Mouse (Mus musculus) intestine, embryonic 14.5 days (tissue): ENCODE data around the gene Slc25a10. TPM values are rescaled to one million over a fixed set of nuclear protein-coding genes. Genes with fewer than 3 reads are reported as not detected.
"Not testable (repeated sequence)": the region's sequence is repeated elsewhere in the genome, so short reads cannot be mapped to it uniquely, and the experiment has no call there.

Experiments used
- ATAC-seq: fragments of 200-750 bp; cut with Nextera tagmentation; replicated peaks from 2 replicates; pipeline ENCODE4 v1.8.0; 2017; ENCODE audit warnings: low read depth, moderate number of reproducible peaks, moderate TSS enrichment, moderate library complexity; ENCODE audit not compliant: low FRiP score, low TSS enrichment
- DNase-seq: peaks from one replicate; pipeline ENCODE4 v3.0.0-alpha.2; 2018; ENCODE audit warnings: low spot score
- H3K27ac ChIP-seq: fragments of 300-500 bp; sonication (generic); 2 replicates; pipeline ENCODE4 v1.5.1; 2014; ENCODE audit warnings: low read depth, mild to moderate bottlenecking, control low read depth
- H3K27me3 ChIP-seq: fragments of 300-500 bp; sonication (generic); replicated peaks from 2 replicates; pipeline ENCODE4 v1.6.1; 2014; ENCODE audit warnings: low read length, control low read depth; ENCODE audit not compliant: control insufficient read depth, insufficient read depth
- H3K36me3 ChIP-seq: fragments of 300-500 bp; sonication (generic); 2 replicates; pipeline ENCODE4 v1.6.1; 2014; ENCODE audit warnings: low read length, control low read depth; ENCODE audit not compliant: control insufficient read depth, insufficient read depth
- H3K4me1 ChIP-seq: fragments of 300-500 bp; sonication (generic); replicated peaks from 2 replicates; pipeline ENCODE4 v1.6.1; 2014; ENCODE audit warnings: low read length, control low read depth, mixed read lengths; ENCODE audit not compliant: control insufficient read depth, insufficient read depth
- H3K4me2 ChIP-seq: fragments of 300-500 bp; sonication (generic); 2 replicates; pipeline ENCODE4 v1.6.1; 2014; ENCODE audit warnings: low read length
- H3K4me3 ChIP-seq: fragments of 300-500 bp; sonication (generic); 2 replicates; pipeline ENCODE4 v1.5.1; 2014; ENCODE audit warnings: low read depth, low read length, control low read depth, mixed read lengths
- H3K9ac ChIP-seq: fragments of 300-500 bp; sonication (generic); 2 replicates; pipeline ENCODE4 v1.6.1; 2014; ENCODE audit warnings: mild to moderate bottlenecking, low read length
- H3K9me3 ChIP-seq: fragments of 300-500 bp; sonication (generic); 2 replicates; pipeline ENCODE4 v1.6.1; 2016; ENCODE audit warnings: low read length, control low read depth; ENCODE audit not compliant: control insufficient read depth
- WGBS: fragments of 180-500 bp; shearing (Covaris S2); extraction: QIAGEN DNeasy Blood & Tissue Kit; methylation state at CpG from one replicate; pipeline ENCODE4 v1.1.7; 2014; 5-methylcytosine and 5-hydroxymethylcytosine counted together
- polyA plus RNA-seq: library from polyadenylated mRNA; unstranded; fragments of >200 nt; fragmentation: Nextera tagmentation; extraction: Ambion mirVana; gene quantifications from 2 replicates; pipeline ENCODE4 v1.2.1, GENCODE M21; 2014

Gene Slc25a10
- polyA plus RNA-seq, 1 experiment from 2014 or later, result 83.1 TPM

DNA sequence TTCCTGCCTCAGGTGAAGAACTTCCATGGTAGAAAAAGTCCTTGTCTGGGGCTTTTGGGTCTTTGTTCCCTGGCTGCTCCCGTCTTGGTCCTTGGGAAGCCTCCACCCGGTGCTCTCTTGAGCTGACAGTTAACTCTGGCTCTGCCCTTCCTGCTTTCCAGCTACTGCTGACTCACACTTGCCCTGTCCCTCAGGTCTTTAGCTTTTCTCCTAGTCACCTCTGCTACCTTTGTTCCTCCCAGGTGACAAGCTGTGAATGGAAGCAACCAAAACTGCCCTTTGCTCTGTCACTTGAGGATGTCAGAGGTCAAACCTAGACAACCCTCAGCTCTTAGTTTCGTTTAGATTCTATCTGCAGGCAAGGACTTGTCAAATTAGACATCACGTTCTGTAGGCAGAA is 18.3 kb downstream of the Slc25a10 start:
- Histone ChIP-seq H3K9me3 (no peaks in the 10 kb centered on the region), H3K4me1 (peaks cover 4% of the 10 kb centered on the region; the same call in 1 of the 2 replicates), H3K4me3 (no peak overlapping the region), H3K9ac (no peak overlapping the region), H3K4me2 (no peak overlapping the region), H3K27me3 (no peaks in the 10 kb centered on the region), H3K36me3 (no peaks in the 10 kb centered on the region), H3K27ac (0 out of 2 replicates have a peak overlapping the region, but pooled peaks have one; percentile 40)
- no peak for DNase-seq
- WGBS, result 60% methylated on average over 4 of the region's 4 CpGs
- ATAC-seq, result no peak

DNA sequence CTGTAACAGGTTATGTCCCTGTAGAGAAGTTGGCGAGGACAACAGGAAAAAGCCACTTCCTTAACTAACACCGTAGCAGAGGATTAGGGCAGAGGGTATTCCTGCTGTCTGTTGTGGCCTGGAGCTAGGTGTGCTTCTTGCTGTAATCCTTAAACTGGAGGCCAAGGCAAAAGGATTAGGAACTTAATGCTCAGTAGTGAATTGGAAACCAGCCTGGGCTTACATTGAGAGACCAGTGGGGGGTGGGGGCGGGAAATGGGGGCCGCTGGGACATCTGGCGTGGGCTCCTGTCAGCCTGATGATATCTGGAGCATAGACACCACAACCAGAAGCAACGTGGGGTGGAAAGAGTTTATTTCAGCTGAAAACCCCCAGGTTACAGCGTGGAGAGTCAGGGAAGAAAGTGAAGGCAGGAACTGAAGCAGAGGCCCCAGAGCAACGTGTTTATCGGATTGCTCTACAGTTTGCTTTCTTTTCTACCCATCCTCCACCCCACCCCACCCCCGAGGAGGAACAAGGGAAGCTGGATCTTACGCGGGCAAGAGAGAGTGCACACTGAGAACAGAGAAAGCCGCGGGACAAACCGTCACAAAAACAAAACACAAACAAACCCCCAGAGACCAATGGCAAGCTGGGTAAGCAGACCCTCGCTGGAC is 18.9 kb downstream of the Slc25a10 start:
- Histone ChIP-seq H3K27me3 (no peaks in the 10 kb centered on the region), H3K4me2 (peak overlapping the region; percentile 47), H3K27ac (peak overlapping the region; percentile 40; the same call in 1 of the 2 replicates), H3K9me3 (no peaks in the 10 kb centered on the region), H3K4me3 (peak overlapping the region; percentile 16), H3K4me1 (peaks cover 4% of the 10 kb centered on the region; the same call in 1 of the 2 replicates), H3K9ac (0 out of 2 replicates have a peak overlapping the region, but pooled peaks have one; percentile 14), H3K36me3 (no peaks in the 10 kb centered on the region)
- ATAC-seq, result no peak
- 11% methylated on average over 16 of the region's 16 CpGs for WGBS
- no peak for DNase-seq

DNA sequence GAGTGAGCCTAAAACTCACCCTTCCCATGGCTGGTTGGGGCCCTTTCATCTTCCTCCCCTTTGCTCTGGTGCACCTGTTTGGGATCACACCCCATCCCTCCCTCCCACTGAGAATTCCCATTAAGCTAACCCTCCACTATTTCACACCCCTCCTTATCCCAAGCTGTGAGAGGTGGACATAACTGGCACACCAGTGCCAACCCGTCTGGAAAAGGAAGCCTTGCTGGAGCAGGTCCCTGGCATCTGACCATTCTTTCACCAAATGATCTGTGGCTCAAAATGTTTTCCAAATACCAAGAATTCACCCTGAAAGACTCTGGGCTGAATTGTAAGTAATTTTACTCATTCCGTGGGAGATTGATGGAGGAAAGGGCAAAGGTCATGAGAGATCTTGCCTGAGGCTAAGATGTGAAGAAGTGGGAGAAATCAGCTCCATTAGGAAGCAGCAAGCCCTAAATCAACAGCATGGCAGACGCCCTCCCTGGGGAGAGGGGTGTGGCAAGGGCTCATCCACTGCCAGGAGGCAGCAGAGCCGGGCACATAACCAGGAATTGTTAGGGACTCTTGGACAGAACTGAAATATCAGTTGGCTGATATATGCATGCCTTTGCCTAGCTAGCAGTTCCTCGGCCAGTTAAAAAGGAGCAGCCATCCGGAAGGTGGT is 21.3 kb downstream of the Slc25a10 start:
- no peak overlapping the region for H3K4me3 ChIP-seq
- H3K4me2 ChIP-seq, result no peak overlapping the region
- WGBS, result 31% methylated on average over 6 of the region's 6 CpGs
- H3K4me1 ChIP-seq, result peaks cover 4% of the 10 kb centered on the region; the same call in 1 of the 2 replicates
- no peak overlapping the region for H3K27ac ChIP-seq
- no peak for ATAC-seq
- H3K36me3 ChIP-seq, result no peaks in the 10 kb centered on the region
- DNase-seq, result no peak
- no peak overlapping the region for H3K9ac ChIP-seq
- H3K9me3 ChIP-seq, result no peaks in the 10 kb centered on the region
- H3K27me3 ChIP-seq, result no peaks in the 10 kb centered on the region

DNA sequence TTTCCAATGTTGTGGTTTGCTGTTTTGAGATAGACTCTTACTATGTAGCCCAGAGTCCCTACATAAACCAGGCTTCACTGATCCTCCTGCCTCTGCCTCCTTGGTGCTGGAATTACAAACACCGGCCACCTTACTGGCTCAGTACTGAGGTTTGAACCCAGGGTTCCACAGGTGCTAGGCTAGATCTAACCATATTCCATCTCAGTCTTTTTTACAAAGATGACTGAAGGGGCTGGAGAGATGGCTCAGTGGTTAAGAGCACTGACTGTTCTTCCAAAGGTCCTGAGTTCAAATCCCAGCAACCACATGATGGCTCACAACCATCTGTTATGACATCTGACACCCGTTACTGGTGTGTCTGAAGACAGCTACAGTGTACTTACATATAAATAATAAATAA is 22.6 kb downstream of the Slc25a10 start:
- not testable (repeated sequence) for H3K27ac ChIP-seq, H3K4me1 ChIP-seq, ATAC-seq, H3K27me3 ChIP-seq, H3K36me3 ChIP-seq, H3K4me2 ChIP-seq, H3K9ac ChIP-seq, DNase-seq, H3K4me3 ChIP-seq, H3K9me3 ChIP-seq
- 86% methylated on average over 2 of the region's 2 CpGs for whole genome bisulfite sequencing

DNA sequence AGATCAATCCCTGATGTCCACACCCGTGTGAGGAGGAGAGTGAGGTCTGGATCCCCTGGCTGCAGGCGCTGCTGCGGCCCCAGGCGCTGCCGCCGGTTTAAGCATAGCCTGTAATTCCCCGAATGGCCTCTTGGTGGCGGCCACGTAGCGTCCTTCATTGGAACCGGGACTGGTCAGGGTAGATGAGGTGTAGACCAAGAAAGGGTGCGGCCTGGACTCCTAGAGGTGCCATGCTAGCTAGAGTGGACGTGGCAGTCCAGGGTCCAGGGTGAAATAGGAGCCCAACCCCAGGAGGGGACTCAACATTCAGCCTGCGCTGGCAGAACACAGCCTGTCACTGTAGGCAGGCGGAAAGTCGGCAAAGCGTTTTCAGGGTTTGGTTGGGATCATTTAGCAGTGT is 24.0 kb downstream of the Slc25a10 start:
- 17% methylated on average over 17 of the region's 17 CpGs for WGBS
- peak; percentile 98 for DNase-seq
- H3K27me3 ChIP-seq, result no peaks in the 10 kb centered on the region
- ATAC-seq, result peak; percentile 67
- no peak overlapping the region for H3K9ac ChIP-seq
- no peaks in the 10 kb centered on the region for H3K36me3 ChIP-seq
- no peak overlapping the region for H3K27ac ChIP-seq
- H3K4me1 ChIP-seq, result no peaks in the 10 kb centered on the region; the same call in 1 of the 2 replicates
- no peak overlapping the region for H3K4me3 ChIP-seq
- H3K9me3 ChIP-seq, result no peaks in the 10 kb centered on the region
- H3K4me2 ChIP-seq, result no peak overlapping the region

DNA sequence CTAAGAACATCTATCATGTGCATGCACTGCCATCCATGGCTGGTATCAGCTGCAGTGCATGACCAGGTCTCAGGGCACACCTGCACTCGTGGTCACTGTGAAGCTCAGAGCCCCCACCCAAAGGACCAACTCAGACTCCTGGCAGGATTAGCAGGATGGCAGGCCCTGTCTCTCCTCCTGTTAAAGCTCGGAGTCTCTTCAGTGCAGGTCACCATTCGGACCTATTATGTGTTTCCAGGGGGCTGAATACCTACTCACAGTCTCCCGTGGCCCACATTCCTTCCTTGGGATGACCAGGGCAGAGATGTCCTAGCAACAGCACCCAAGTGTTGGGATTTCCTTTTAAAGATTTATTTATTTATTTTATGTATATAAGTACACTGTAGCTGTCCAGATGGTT is 25.5 kb downstream of the Slc25a10 start:
- H3K27ac ChIP-seq, result no peak overlapping the region
- H3K4me3 ChIP-seq, result no peak overlapping the region
- H3K9me3 ChIP-seq, result no peaks in the 10 kb centered on the region
- H3K4me1 ChIP-seq, result no peaks in the 10 kb centered on the region; the same call in 1 of the 2 replicates
- H3K36me3 ChIP-seq, result no peaks in the 10 kb centered on the region
- no peak overlapping the region for H3K4me2 ChIP-seq
- no peak overlapping the region for H3K9ac ChIP-seq
- no peak for ATAC-seq
- DNase-seq, result no peak
- 83% methylated on average over 4 of the region's 4 CpGs for WGBS
- H3K27me3 ChIP-seq, result no peaks in the 10 kb centered on the region

DNA sequence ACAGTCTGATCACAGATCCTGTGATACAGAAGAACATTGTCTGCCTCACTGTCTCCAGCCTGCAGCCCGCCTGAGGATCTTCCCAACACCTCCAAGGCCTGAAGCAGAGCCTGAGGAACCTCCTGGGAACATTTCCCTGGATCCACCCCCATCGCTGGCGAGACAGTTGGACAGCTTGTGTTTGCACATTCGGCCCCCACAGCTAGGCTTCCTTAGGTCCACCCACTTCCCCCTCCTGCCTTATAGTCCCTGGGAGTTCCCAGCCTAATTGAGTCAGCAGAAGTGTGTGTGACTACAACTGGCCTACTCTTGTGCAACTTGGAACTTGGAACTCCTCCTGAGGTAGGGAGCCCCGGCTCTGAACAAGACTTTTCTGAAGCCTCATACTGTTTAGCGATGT is 26.4 kb downstream of the Slc25a10 start:
- H3K4me1 ChIP-seq, result no peaks in the 10 kb centered on the region; the same call in 1 of the 2 replicates
- H3K4me3 ChIP-seq, result no peak overlapping the region
- ATAC-seq (no peak), DNase-seq (no peak)
- H3K27me3 ChIP-seq, result no peaks in the 10 kb centered on the region
- H3K9ac ChIP-seq, result no peak overlapping the region
- H3K27ac ChIP-seq, result no peak overlapping the region
- H3K4me2 ChIP-seq, result no peak overlapping the region
- no peaks in the 10 kb centered on the region for H3K36me3 ChIP-seq
- WGBS, result 66% methylated on average over 6 of the region's 6 CpGs
- H3K9me3 ChIP-seq, result no peaks in the 10 kb centered on the region

DNA sequence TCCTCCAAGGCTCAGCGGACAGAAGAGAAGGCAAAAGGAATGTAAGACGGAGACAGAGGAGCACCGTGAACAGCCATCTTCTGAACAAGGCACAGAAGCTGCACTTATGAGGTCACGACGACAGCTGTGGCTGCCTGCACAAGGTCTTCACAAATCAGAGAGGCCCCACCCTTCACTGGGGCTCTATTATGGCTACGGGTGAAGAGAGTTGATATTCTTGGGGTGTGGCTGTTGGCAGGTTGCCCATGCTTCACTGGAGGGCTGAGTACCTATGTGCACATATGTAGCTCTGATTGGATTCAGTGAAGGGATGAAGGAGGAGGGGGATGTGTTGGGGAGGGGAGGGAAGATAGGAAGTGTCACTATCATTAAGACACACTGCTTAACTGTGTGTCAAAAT is 26.9 kb downstream of the Slc25a10 start:
- Histone ChIP-seq H3K27ac (no peak overlapping the region), H3K4me1 (no peaks in the 10 kb centered on the region; the same call in 1 of the 2 replicates), H3K9me3 (no peaks in the 10 kb centered on the region), H3K36me3 (no peaks in the 10 kb centered on the region), H3K9ac (no peak overlapping the region), H3K4me3 (no peak overlapping the region), H3K4me2 (no peak overlapping the region), H3K27me3 (no peaks in the 10 kb centered on the region)
- ATAC-seq, result peak; percentile 43
- WGBS, result 54% methylated on average over 6 of the region's 6 CpGs
- peak; percentile 73 for DNase-seq
